Mouse (Mus musculus) ES-E14 (cell line): ENCODE results near the gene Mmgt2. TPM values are rescaled to one million over a fixed set of nuclear protein-coding genes. Genes with fewer than 3 reads are reported as not detected.

ENCODE experiments used
- DNase-seq: peaks from one replicate; pipeline ENCODE4 v3.0.0-alpha.2; 2013; ENCODE audit warnings: low read depth, low spot score
- H3K27ac ChIP-seq: 2 replicates; pipeline ENCODE4 v1.5.1; 2012; ENCODE audit warnings: low read depth, mild to moderate bottlenecking, low read length, moderate library complexity, mixed read lengths; ENCODE audit not compliant: poor library complexity, insufficient read depth, severe bottlenecking
- H3K36me3 ChIP-seq: 2 replicates; pipeline ENCODE4 v1.6.1; 2012; ENCODE audit warnings: mild to moderate bottlenecking, low read length, moderate library complexity, mixed read lengths; ENCODE audit not compliant: control insufficient read depth, poor library complexity, insufficient read depth, severe bottlenecking
- H3K4me1 ChIP-seq, 2 experiments: fragments of 150-350 bp in 1 of 2; sonication (generic) in 1 of 2; 2 replicates each; pipeline ENCODE4 v1.6.1; 2012; ENCODE audit warnings: low read length in 2 of 2, mild to moderate bottlenecking in 1 of 2, mixed read lengths in 1 of 2; ENCODE audit not compliant: control insufficient read depth in 2 of 2, insufficient read depth in 2 of 2, poor library complexity in 1 of 2
- H3K4me3 ChIP-seq, 2 experiments: fragments of 150-350 bp in 1 of 2; sonication (generic) in 1 of 2; 2 replicates each; pipeline ENCODE4 v1.5.1; 2012; ENCODE audit warnings: low read length in 2 of 2, low read depth in 1 of 2, mild to moderate bottlenecking in 1 of 2, mixed read lengths in 1 of 2; ENCODE audit not compliant: insufficient read depth in 1 of 2, poor library complexity in 1 of 2, severe bottlenecking in 1 of 2
- H3K9ac ChIP-seq: 2 replicates; pipeline ENCODE4 v1.6.1; 2012; ENCODE audit warnings: low read depth, mild to moderate bottlenecking, low read length, mixed read lengths; ENCODE audit not compliant: poor library complexity, insufficient read depth, severe bottlenecking
- H3K9me3 ChIP-seq: fragments of 150-350 bp; sonication (generic); 2 replicates; pipeline ENCODE4 v1.6.1; 2012; ENCODE audit warnings: low read depth, mild to moderate bottlenecking, low read length; ENCODE audit not compliant: control insufficient read depth, insufficient read depth
- CHD2 ChIP-seq: IDR thresholded peaks from 2 replicates; pipeline ENCODE4 v1.6.1; 2014; ENCODE audit warnings: mild to moderate bottlenecking, low read depth, low read length, inconsistent platforms
- HCFC1 ChIP-seq: IDR thresholded peaks from 2 replicates; pipeline ENCODE4 v1.6.1; 2012; ENCODE audit warnings: low read length, inconsistent platforms, borderline replicate concordance; ENCODE audit not compliant: insufficient read depth
- MAFK ChIP-seq: IDR thresholded peaks from 2 replicates; pipeline ENCODE4 v1.6.1; 2014; ENCODE audit warnings: mild to moderate bottlenecking, low read depth, low read length, inconsistent platforms; ENCODE audit not compliant: insufficient read depth
- ZC3H11A ChIP-seq: IDR thresholded peaks from 2 replicates; pipeline ENCODE4 v1.6.1; 2012; ENCODE audit warnings: low read depth, mild to moderate bottlenecking, inconsistent platforms, low read length, borderline replicate concordance
- ZNF384 ChIP-seq: IDR thresholded peaks from 2 replicates; pipeline ENCODE4 v1.6.1; 2012; ENCODE audit warnings: low read depth, low read length, inconsistent platforms
- in situ Hi-C, 2 experiments: fragments of 600-800 bp; cut with MboI; formaldehyde crosslinking; loops; one replicate each; pipeline ENCODE4 v1.15.1; 2025; ENCODE audit warnings: low sequenced_read_pairs in 2 of 2, inconsistent platforms in 1 of 2; ENCODE audit not compliant: unreplicated experiment in 2 of 2
- total RNA-seq: library from RNA; depleted of rRNA; stranded (reverse); fragments of 300-350 nt; gene quantifications from 2 replicates; pipeline ENCODE4 v1.2.3, GENCODE M21; 2012; rRNA removed

Mmgt2 gene
- total RNA-seq, 1 experiment: 11.4 TPM

GRCm38 (mm10) chr11:62710657-62711056 is 62.2 kb downstream of the Mmgt2 start:
- in situ Hi-C loops: no loop called here

More at GRCm38 (mm10) chr11:62710657-62711056, 62.2 kb downstream of the Mmgt2 start:
- H3K36me3 ChIP-seq: no peaks in the 10 kb centered on the region
- no peak overlapping the region for H3K27ac ChIP-seq
- TF ChIP-seq MAFK (no peak), ZC3H11A (no peak), CHD2 (no peak), ZNF384 (no peak), HCFC1 (no peak)
- no peak overlapping the region for H3K4me3 ChIP-seq
- no peaks in the 10 kb centered on the region for H3K9me3 ChIP-seq
- H3K9ac ChIP-seq: no peak overlapping the region
- DNase-seq: no peak
- H3K4me1 ChIP-seq: no peaks in the 10 kb centered on the region

Other genes starting within 250 kb of the Mmgt2 start
- 21.9 and 25.8 TPM in 2 replicates for gene Pigl, start 190.2 kb upstream of the Mmgt2 start, total RNA-seq
- gene Ncor1, start 190.1 kb upstream of the Mmgt2 start, total RNA-seq: 186 and 206 TPM in 2 replicates
- 66.5 and 68.0 TPM in 2 replicates for gene Cenpv, start 109.4 kb upstream of the Mmgt2 start, total RNA-seq
- gene Ubb, start 97.5 kb upstream of the Mmgt2 start, total RNA-seq: 1,350 and 1,664 TPM in 2 replicates
- gene Trpv2, start 74.2 kb upstream of the Mmgt2 start, total RNA-seq: 9.8 and 13.4 TPM in 2 replicates
- gene Lrrc75a, start 141 bp upstream of the Mmgt2 start, total RNA-seq: 9.9 and 11.6 TPM in 2 replicates
- 2.2 and 3.6 TPM in 2 replicates for gene Zfp287, start 83.2 kb downstream of the Mmgt2 start, total RNA-seq
- gene Gm10428, start 104.4 kb downstream of the Mmgt2 start, total RNA-seq: not detected in 2 replicates
- gene Zfp286, start 140.8 kb downstream of the Mmgt2 start, total RNA-seq: 6.3 and 9.1 TPM in 2 replicates
- gene Trim16, start 171.6 kb downstream of the Mmgt2 start, total RNA-seq: 3.5 and 4.1 TPM in 2 replicates
- gene Fbxw10, start 198.4 kb downstream of the Mmgt2 start, total RNA-seq: 0.85 and 1.2 TPM in 2 replicates
- 62.5 and 68.5 TPM in 2 replicates for gene Tvp23b, start 230.8 kb downstream of the Mmgt2 start, total RNA-seq